Comparison of ENCODE assay signal across 13 mouse cellular contexts in genomic region chr13:52886779-52887178, GRCm38 (mm10).
"Had no signal": no experiment of that assay in that cellular context is flagged by ENCODE, and none has a peak within 500 bp of the region (broad histone marks: within the 10 kb centered on the region; RNA-seq: fewer than 3 reads in every experiment).

No protein-coding gene starts in this region.

- H3K27ac ChIP-seq: layer of hippocampus, adult 2 months; limb, embryonic 13.5 days; liver, embryonic 14.5 days; midbrain, embryonic 13.5 days had no signal

- H3K4me3 ChIP-seq: layer of hippocampus, adult 2 months; limb, embryonic 13.5 days; midbrain, embryonic 13.5 days had no signal

- DNase-seq: kidney, postnatal 10 days; kidney, postnatal 4 days; left cerebral cortex, postnatal 4 days; lung, adult 18-20 months; right cerebral cortex, adult 18-20 months; right cerebral cortex, postnatal 25 days; spleen, adult 18-20 months; thymus, adult 18-20 months; thymus, postnatal 14 days had no signal
